Mouse (Mus musculus): ENCODE measurements at regions not wholly inside any gene's neighbourhood (a gene's known extent, or its start where the extent isn't known, plus 50 kb on each side); places are given as distances from the start of the nearest gene placed in this dataset.

DNA sequence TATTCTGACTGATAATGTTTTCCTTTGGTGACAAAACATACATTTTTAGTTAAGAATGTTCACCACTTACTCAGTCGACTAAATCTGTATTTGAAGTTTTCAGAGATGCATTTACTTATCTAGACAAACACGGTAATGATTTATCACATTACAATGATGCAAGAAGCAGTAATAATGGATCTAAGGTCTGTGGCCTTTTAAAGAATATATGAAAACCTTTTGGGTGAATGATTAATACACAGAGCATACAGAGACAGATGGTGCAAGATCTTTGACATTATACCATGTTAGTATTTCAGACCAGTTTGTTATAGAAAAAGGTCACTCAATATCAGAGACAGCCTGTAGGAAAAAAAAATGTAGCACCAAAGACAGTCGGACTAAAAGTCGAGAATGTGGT lies 1004.2 kb upstream of the Ncam2 start:
- no peak for DNase-seq (ENCODE audit: low spot score)

DNA sequence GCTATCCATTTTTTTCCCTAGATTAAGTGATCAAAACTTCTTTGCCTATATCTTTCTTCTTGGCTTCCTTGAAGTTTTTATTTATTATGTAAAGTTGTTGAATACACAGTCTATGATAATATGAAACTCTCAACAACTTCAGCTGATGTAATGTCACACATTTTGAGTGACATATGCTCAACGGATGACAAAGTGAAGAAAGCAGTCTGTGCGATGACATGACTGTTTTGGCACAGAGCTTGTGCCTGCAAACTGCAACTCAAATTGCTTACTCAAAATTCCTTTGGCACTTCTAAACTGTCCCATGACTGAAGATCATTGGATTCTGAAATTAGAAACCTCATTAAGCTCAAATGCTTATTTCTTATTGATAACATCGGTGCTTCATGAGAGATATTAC lies 997.7 kb upstream of the Ncam2 start:
- no peak for DNase-seq (ENCODE audit: low spot score)

DNA sequence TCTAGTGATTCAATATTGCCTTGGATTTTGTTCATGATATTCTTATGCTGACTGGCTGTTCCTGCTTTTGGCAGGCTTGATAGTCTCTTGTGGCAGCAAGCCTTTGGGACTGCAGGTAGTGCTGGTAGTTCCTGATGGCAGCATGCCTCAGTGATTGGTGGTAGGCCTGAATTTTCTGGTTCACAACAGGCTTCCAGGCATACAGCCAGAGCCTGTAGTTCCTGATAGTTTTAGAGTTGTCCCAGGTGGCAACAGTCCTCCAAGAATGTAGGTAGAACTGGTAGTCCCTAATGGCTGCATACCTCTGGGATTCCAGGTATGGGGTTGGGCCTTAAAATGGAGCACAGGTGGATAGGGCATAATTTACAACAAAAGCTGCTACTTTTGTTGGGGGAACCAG lies 987.7 kb upstream of the Ncam2 start:
- DNase-seq (ENCODE audit: low spot score): no peak

DNA sequence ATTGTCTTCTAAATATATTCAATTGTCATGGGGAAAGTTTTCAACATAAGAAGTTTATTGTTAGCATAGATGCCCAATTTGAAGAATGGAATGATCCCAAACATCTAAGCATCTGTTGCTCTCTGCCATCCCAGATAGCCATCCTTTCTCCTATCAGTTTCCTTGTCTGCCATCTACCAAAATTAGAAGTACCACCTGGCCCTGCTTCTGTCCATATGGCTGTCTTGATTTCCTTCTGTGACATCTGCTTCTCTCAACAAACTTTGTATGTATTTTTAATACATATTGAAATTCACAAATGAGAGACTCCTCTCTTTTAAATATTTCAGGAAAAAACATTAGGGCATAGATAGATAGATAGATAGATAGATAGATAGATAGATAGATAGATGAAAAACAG lies 945.1 kb upstream of the Ncam2 start:
- no peak for DNase-seq (ENCODE audit: low spot score)

DNA sequence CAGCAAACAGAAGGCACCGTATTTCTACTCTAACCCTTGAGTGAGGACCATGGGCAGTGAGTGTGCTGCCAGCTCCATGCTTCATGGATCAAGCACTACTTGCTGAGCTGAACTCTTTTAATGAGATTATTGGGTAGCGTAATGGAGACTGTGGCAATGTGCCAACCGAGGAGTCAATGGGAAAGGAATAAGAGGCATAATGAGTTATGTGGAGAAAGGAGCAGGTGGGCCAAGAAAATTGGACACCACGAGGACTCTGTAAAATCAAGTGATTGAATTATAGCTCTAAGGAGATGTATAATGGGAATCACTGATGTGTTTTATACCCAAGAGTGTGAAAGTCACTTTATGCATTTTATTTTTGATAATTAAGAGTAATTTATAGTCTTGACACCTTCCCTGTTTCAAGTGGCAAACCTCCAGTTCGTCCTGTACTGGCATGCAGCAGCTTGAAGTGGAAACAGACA lies 934.3 kb upstream of the Ncam2 start:
- DNase-seq (ENCODE audit: low spot score): peak; percentile 26

DNA sequence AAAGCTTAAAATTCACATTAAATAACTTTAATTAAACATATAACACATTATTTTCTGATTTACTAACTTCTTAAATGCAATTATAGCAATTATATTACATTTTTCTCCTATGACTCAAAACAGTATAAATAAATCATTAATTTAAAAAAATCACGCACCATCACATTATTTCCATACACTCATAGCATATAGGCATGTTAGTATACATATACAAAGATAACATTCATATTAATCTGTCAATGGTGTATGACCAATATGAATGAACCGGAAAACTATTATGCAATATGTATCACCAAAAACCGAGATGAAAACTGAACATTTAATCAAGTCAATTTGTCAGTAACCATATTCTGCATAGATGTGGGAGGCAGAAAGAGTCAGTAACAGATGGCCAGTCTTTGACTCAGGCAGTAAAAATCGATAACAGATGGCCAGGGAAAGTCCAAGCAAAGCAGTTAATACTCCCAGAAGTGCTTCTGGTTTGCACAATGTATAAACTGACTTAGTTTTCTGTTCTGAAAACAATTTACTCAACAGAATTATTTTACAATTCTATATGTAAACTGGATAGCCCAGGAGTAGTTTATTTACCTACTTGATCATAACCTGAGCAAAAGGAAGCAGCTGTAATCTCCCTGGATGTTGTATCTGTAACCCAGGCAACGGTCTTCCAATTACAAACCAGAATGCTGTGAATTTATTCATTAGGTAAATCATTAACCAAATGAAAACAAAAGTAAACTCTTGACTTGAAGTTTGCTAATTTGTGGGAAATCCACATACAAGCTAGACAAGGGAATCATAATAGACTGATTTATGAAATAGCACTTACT lies 928.0 kb upstream of the Ncam2 start:
- DNase-seq (ENCODE audit: low spot score): peak; percentile 60

Measured in retina, embryonic 14.5 days (tissue).